Mouse (Mus musculus) forebrain, embryonic 15.5 days (tissue): ENCODE results near the gene Col25a1. TPM values are rescaled to one million over a fixed set of nuclear protein-coding genes. Genes with fewer than 3 reads are reported as not detected.

ENCODE experiments used
- ATAC-seq: fragments of 200-750 bp; cut with Nextera tagmentation; replicated peaks from 2 replicates; pipeline ENCODE4 v1.8.0; 2017; ENCODE audit warnings: mild to moderate bottlenecking, moderate TSS enrichment, moderate library complexity
- H3K27ac ChIP-seq: fragments of 300-500 bp; sonication (generic); replicated peaks from 2 replicates; pipeline ENCODE4 v1.5.1; 2015; ENCODE audit warnings: mild to moderate bottlenecking, inconsistent platforms
- H3K27me3 ChIP-seq: fragments of 300-500 bp; sonication (generic); 2 replicates; pipeline ENCODE4 v1.6.1; 2015; ENCODE audit warnings: inconsistent platforms
- H3K36me3 ChIP-seq: fragments of 300-500 bp; sonication (generic); 2 replicates; pipeline ENCODE4 v1.6.1; 2015; ENCODE audit warnings: mild to moderate bottlenecking, inconsistent platforms
- H3K4me1 ChIP-seq: fragments of 300-500 bp; sonication (generic); 2 replicates; pipeline ENCODE4 v1.6.1; 2015; ENCODE audit warnings: inconsistent platforms
- H3K4me2 ChIP-seq: fragments of 300-500 bp; sonication (generic); replicated peaks from 2 replicates; pipeline ENCODE4 v1.6.1; 2015; ENCODE audit warnings: mild to moderate bottlenecking, inconsistent platforms
- H3K4me3 ChIP-seq: fragments of 300-500 bp; sonication (generic); 2 replicates; pipeline ENCODE4 v1.5.1; 2015; ENCODE audit warnings: mild to moderate bottlenecking, inconsistent platforms
- H3K9ac ChIP-seq: fragments of 300-500 bp; sonication (generic); replicated peaks from 2 replicates; pipeline ENCODE4 v1.6.1; 2015; ENCODE audit warnings: mild to moderate bottlenecking, inconsistent platforms
- H3K9me3 ChIP-seq: fragments of 300-500 bp; sonication (generic); 2 replicates; pipeline ENCODE4 v1.6.1; 2016; ENCODE audit warnings: inconsistent platforms
- WGBS: fragments of 180-500 bp; shearing (Covaris S2); methylation state at CpG from one replicate; pipeline ENCODE4 v1.1.7; 2015; ENCODE audit warnings: mixed read lengths; 5-methylcytosine and 5-hydroxymethylcytosine counted together
- polyA plus RNA-seq: library from polyadenylated mRNA; unstranded; fragments of >200 nt; fragmentation: Nextera tagmentation; extraction: Ambion mirVana; gene quantifications from 2 replicates; pipeline ENCODE4 v1.2.1, GENCODE M21; 2015

Gene Col25a1
- polyA plus RNA-seq, 1 experiment from 2014 or later, result 3.8 TPM

DNA sequence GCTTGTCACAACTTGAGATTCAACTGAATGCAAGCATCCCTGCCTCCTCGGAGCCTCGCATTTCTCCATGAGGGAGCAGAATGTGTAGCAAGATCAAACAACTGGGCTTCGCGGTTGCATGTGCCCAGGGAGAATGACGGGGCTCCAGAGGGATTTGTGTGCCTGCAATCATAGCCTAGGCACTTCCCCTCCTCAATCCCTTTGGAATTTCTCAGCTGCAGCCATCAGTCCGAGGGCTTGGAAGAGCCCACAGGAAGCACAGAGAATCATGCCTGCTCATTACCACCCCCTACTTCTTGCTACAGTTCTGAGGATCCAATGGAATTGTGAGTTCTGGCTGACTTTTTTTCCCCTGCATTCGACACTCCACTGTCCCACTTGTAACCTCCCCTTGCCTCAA is 241.8 kb downstream of the Col25a1 start:
- Histone ChIP-seq H3K9ac (no peak overlapping the region), H3K27ac (no peak overlapping the region), H3K9me3 (no peaks in the 10 kb centered on the region), H3K4me1 (no peaks in the 10 kb centered on the region), H3K36me3 (no peaks in the 10 kb centered on the region), H3K27me3 (no peaks in the 10 kb centered on the region), H3K4me3 (no peak overlapping the region), H3K4me2 (no peak overlapping the region)
- no peak for ATAC-seq
- 65% methylated on average over 7 of the region's 7 CpGs for WGBS

DNA sequence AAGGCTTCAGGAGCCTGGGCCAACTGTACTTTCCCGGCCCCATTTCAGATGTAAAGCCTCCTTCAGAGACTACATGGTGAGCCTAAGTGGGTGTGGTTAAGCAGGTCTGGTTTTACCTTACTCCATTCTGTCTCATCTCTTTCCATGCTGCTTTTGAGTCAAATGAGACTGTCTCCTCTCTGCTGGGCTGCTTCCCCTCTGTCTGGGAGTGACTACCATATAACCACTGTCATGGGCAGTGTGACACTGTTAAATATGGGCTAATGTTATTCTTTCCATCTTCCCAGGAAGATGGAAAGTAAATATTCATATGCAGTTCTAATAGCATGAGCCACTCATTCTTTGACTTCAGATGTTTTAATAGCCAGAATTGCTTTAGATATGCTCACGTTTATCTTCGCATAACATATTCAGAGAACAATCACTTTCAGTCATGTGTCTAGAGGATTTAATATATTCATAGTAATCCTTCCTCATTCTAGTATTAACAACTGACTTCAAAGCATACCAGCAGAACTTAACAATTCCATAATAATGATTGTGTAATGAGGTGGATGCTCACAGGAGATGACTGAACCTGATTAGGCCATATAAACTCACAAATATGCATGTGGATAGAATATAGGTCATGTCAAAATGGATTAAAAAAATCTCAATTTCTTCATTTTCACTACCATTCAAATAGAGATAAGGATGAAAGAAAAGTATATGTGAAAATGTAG is 243.5 kb downstream of the Col25a1 start:
- ATAC-seq, result no peak
- Histone ChIP-seq H3K36me3 (no peaks in the 10 kb centered on the region), H3K4me2 (no peak overlapping the region), H3K9ac (no peak overlapping the region), H3K27me3 (no peaks in the 10 kb centered on the region), H3K4me1 (no peaks in the 10 kb centered on the region), H3K27ac (no peak overlapping the region), H3K4me3 (no peak overlapping the region), H3K9me3 (no peaks in the 10 kb centered on the region)
- 74% methylated on average over 3 of the region's 3 CpGs for WGBS

DNA sequence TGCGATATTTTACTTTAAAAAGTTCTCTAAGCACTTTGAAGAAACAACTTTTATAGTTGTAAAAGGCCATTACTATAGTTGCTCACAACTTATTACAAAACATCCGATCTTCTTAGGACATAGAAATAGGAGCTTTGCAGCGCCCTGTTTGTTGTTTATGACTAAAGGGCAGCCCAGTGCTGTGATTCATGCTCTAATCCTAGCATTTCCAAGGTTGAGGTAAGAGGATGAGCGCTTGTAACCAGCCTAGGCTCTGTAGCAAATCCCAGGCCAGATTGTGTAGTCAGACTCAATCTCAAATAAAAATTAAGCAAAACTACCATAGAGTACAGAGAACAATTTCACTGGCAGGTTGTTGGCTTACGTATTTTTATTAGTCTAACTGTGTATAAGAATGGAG is 246.5 kb downstream of the Col25a1 start:
- Histone ChIP-seq H3K9ac (no peak overlapping the region), H3K36me3 (no peaks in the 10 kb centered on the region), H3K9me3 (no peaks in the 10 kb centered on the region), H3K4me1 (no peaks in the 10 kb centered on the region), H3K27me3 (no peaks in the 10 kb centered on the region), H3K4me3 (no peak overlapping the region), H3K27ac (no peak overlapping the region), H3K4me2 (no peak overlapping the region)
- WGBS, result 93% methylated on average over 5 of the region's 5 CpGs
- ATAC-seq, result no peak

DNA sequence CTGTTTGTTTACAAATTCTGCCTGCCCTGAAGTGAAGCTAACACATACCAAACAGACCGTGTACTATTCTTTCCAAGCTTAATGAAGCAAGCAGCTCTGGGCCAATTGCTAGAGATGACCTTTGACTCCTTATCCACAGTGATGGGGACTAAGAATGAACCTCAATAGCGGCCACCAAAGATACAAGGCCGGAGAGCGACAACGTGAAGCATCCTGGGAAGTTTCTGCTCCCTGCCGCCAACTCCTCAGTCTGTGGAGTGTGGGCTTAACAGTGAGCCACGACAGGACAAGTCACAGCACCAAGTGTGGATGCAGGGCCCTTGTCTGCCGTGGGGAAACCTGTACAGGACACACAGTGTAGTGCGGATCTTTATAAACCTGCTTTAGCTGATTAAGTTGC is 247.3 kb downstream of the Col25a1 start:
- WGBS, result 56% methylated on average over 9 of the region's 9 CpGs
- no peak overlapping the region for H3K4me2 ChIP-seq

GRCm38 (mm10) chr3:130380299-130380845 is 249.1 kb downstream of the Col25a1 start:
- Histone ChIP-seq H3K9ac (no peak overlapping the region), H3K4me3 (no peak overlapping the region), H3K4me2 (no peak overlapping the region), H3K4me1 (no peaks in the 10 kb centered on the region), H3K36me3 (no peaks in the 10 kb centered on the region), H3K27me3 (no peaks in the 10 kb centered on the region), H3K9me3 (no peaks in the 10 kb centered on the region), H3K27ac (no peak overlapping the region)
- WGBS, result 65% methylated on average over 5 of the region's 5 CpGs
- ATAC-seq, result no peak

More for the DNA sequence above, 247.3 kb downstream of the Col25a1 start:
- H3K27me3 ChIP-seq, result no peaks in the 10 kb centered on the region
- no peaks in the 10 kb centered on the region for H3K9me3 ChIP-seq
- no peak for ATAC-seq
- no peak overlapping the region for H3K9ac ChIP-seq
- no peak overlapping the region for H3K4me3 ChIP-seq
- H3K27ac ChIP-seq, result no peak overlapping the region
- H3K36me3 ChIP-seq, result no peaks in the 10 kb centered on the region
- no peaks in the 10 kb centered on the region for H3K4me1 ChIP-seq

GRCm38 (mm10) chr3:130381691-130382090 is 250.4 kb downstream of the Col25a1 start:
- no peaks in the 10 kb centered on the region for H3K36me3 ChIP-seq
- no peak overlapping the region for H3K27ac ChIP-seq
- no peaks in the 10 kb centered on the region for H3K27me3 ChIP-seq
- H3K9ac ChIP-seq, result no peak overlapping the region
- no peak overlapping the region for H3K4me2 ChIP-seq
- no peaks in the 10 kb centered on the region for H3K9me3 ChIP-seq
- no peak for ATAC-seq
- H3K4me3 ChIP-seq, result no peak overlapping the region
- no peaks in the 10 kb centered on the region for H3K4me1 ChIP-seq
- 91% methylated on average over 5 of the region's 5 CpGs for WGBS

DNA sequence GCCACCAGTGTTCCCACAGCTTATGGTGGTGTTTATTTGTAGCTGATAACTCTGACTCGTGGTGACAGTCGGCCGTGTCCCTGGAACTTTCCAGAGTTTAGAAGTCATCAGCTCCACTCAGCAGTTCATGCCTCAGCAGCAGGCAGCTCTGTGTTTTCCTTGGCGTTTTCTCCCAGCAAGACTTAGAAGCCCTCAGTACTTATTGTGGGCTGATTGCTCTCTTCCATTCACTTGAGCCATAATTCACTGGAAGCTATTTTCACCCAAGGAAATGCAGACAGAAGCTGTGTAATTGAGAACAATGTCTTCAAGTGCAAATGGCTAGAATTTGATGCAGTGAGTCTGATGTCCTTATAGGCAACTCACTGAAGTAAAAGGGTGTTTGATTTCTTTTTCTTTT is 254.6 kb downstream of the Col25a1 start:
- H3K27ac ChIP-seq, result no peak overlapping the region
- 67% methylated on average over 4 of the region's 4 CpGs for WGBS
- no peaks in the 10 kb centered on the region for H3K4me1 ChIP-seq
- no peak overlapping the region for H3K4me3 ChIP-seq
- H3K36me3 ChIP-seq, result no peaks in the 10 kb centered on the region
- H3K4me2 ChIP-seq, result no peak overlapping the region
- H3K9me3 ChIP-seq, result no peaks in the 10 kb centered on the region
- no peaks in the 10 kb centered on the region for H3K27me3 ChIP-seq
- H3K9ac ChIP-seq, result no peak overlapping the region
- ATAC-seq, result no peak

DNA sequence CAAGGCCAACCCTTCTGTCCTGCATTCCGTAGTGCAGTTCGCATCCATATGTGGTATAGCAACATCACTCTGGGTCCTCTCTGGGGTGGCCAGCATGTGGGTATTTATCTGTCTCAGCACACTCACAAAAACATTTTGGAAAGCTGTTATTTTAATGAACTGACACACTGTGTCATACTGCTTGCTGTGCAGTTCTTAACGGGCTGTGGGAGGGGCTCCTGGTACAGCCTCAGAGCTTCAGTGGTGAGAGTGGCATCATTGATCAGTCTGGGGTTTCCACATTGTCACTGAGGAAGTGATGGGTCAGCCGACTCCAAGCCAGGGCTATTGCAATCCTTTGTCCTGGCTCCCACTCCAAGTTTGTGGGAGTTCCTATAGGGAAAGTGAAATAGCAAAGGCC is 255.9 kb downstream of the Col25a1 start:
- no peak overlapping the region for H3K27ac ChIP-seq
- H3K9ac ChIP-seq, result no peak overlapping the region
- H3K4me3 ChIP-seq, result no peak overlapping the region
- H3K27me3 ChIP-seq, result no peaks in the 10 kb centered on the region
- WGBS, result 78% methylated on average over 4 of the region's 4 CpGs
- no peaks in the 10 kb centered on the region for H3K36me3 ChIP-seq
- no peak for ATAC-seq
- H3K4me2 ChIP-seq, result no peak overlapping the region
- no peaks in the 10 kb centered on the region for H3K9me3 ChIP-seq
- no peaks in the 10 kb centered on the region for H3K4me1 ChIP-seq

GRCm38 (mm10) chr3:130389261-130389975 is 258.1 kb downstream of the Col25a1 start:
- Histone ChIP-seq H3K4me1 (no peaks in the 10 kb centered on the region), H3K27me3 (no peaks in the 10 kb centered on the region), H3K9me3 (no peaks in the 10 kb centered on the region), H3K4me2 (no peak overlapping the region), H3K4me3 (no peak overlapping the region), H3K9ac (no peak overlapping the region), H3K27ac (no peak overlapping the region), H3K36me3 (no peaks in the 10 kb centered on the region)
- ATAC-seq, result no peak
- WGBS, result 87% methylated on average over 14 of the region's 14 CpGs

DNA sequence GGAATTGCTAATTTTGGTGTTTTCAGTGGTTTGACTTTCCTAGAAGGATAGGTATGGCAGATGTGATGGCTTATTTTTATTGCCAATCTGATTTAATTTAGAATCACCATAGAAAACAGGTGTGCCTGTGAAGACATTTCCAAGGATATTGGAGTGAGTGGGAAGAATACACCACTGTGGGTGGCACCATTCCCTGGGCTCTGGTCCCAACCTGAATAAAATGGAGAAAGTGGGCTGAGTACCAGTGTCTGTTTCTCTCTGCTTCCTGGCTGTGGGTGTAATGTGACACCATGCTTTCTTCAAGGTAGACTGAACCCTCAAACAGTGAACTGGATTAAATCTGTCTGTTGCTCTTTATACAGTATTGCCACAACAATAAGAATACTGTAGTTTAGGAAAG is 265.3 kb downstream of the Col25a1 start:
- Histone ChIP-seq H3K27ac (no peak overlapping the region), H3K36me3 (no peaks in the 10 kb centered on the region), H3K4me2 (no peak overlapping the region), H3K4me1 (no peaks in the 10 kb centered on the region), H3K27me3 (no peaks in the 10 kb centered on the region), H3K9ac (no peak overlapping the region), H3K4me3 (no peak overlapping the region), H3K9me3 (no peaks in the 10 kb centered on the region)
- no peak for ATAC-seq

DNA sequence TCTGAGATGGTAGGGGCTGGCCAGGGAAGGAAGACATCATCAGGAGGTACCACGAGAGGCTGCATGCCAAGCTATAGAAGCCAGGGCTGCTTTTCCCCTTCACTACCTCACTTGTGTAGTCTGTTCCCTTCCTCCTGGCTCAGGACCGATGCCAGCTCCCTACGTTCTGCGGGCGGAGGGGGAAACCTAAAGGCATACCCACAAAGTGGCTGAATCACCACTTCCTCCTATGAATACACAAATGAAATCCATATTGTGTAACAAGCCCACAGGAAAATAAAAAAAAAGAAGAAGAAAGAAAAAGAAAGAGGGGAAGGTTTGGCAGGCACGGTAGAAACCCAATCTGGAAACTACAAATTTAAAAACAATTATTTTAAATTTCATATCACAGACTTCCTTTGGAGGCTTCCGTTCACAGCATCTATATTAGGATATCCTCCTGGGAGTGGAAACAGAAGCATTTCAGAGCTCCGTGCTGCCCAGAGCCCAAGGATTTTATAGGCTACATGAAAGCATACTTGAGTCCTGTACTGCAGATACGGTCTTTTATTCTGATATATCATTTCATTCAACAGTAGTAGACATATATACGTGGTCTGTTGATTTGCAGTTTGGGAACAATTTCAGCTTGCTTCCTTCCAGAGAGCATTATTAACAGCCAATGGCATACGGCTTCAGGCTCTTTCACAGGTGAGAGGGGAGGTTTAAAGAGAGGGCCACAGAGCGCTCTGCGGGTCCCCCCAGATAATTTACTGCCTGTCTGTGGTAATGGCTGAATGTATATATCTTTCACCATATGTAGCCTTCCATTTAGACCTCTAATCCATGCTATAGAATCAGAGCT is 269.6 kb downstream of the Col25a1 start:
- Histone ChIP-seq H3K4me2 (no peak overlapping the region), H3K4me1 (peaks cover 3% of the 10 kb centered on the region; the same call in 1 of the 2 replicates), H3K36me3 (no peaks in the 10 kb centered on the region), H3K9ac (no peak overlapping the region), H3K27me3 (no peaks in the 10 kb centered on the region), H3K4me3 (no peak overlapping the region), H3K9me3 (no peaks in the 10 kb centered on the region), H3K27ac (no peak overlapping the region)
- ATAC-seq, result no peak
- WGBS, result 57% methylated on average over 13 of the region's 13 CpGs

DNA sequence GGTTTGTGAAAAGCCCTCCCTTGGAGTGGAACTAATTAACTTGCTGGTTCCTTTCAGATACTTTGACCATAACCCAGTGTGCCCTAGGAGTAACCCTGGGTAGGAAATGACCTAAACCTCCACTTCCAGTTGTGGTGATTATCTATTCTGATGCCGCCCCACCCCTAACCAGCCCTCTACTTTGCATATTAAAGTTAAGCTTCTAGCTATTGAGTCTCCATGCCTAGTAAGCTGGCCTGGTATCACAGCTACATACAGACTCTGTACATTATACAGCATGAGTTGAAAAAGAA is 270.2 kb downstream of the Col25a1 start:
- H3K4me3 ChIP-seq, result no peak overlapping the region
- no peaks in the 10 kb centered on the region for H3K36me3 ChIP-seq
- 11% methylated on average over 1 of the region's 1 CpGs for WGBS
- ATAC-seq, result no peak
- H3K4me2 ChIP-seq, result no peak overlapping the region
- H3K9ac ChIP-seq, result no peak overlapping the region
- peaks cover 3% of the 10 kb centered on the region; the same call in 1 of the 2 replicates for H3K4me1 ChIP-seq
- no peak overlapping the region for H3K27ac ChIP-seq
- H3K27me3 ChIP-seq, result no peaks in the 10 kb centered on the region
- no peaks in the 10 kb centered on the region for H3K9me3 ChIP-seq
